ENCODE assay signal across 10 mouse cellular contexts in genomic region chr3:97799267-97799666, GRCm38 (mm10).
A peak's percentile ranks its signal among the peaks of the same experiment; 100 is the strongest.
DNase-seq lines count a peak whose midpoint lies in the region; ATAC-seq and TF ChIP-seq lines count a peak whose summit lies in the region.
"Had no signal": no experiment of that assay in that cellular context is flagged by ENCODE, and none has a peak within 500 bp of the region (broad histone marks: within the 10 kb centered on the region; RNA-seq: fewer than 3 reads in every experiment).

No protein-coding gene starts in this region.

- 58% methylated on average over 3 of the region's 3 CpGs for WGBS in intestine, postnatal 0 days
- 65% methylated on average over 3 of the region's 3 CpGs for WGBS in intestine, embryonic 16.5 days

- no peaks in the 10 kb centered on the region for H3K36me3 ChIP-seq in intestine, postnatal 0 days (ENCODE audit: control insufficient read depth, insufficient read depth)
- no peaks in the 10 kb centered on the region for H3K36me3 ChIP-seq in intestine, embryonic 16.5 days (ENCODE audit: control insufficient read depth, insufficient read depth, low read length)

- TF ChIP-seq CTCF in gastrocnemius, adult 2 months (IDR thresholded peaks at IDR 0.05), result peak; percentile 52
- peak; percentile 67 for TF ChIP-seq CTCF in intestine, postnatal 0 days (IDR thresholded peaks at IDR 0.05; ENCODE audit: low read depth)

- no peaks in the 10 kb centered on the region for H3K4me1 ChIP-seq in intestine, postnatal 0 days (replicated peaks; ENCODE audit: control insufficient read depth, insufficient read depth, low read length)
- no peaks in the 10 kb centered on the region; the same call in 1 of the 2 replicates for H3K4me1 ChIP-seq in intestine, embryonic 16.5 days (ENCODE audit: control insufficient read depth, insufficient read depth, low read length)

- peak overlapping the region; percentile 54 for H3K4me3 ChIP-seq in gastrocnemius, adult 2 months
- H3K4me3 ChIP-seq in intestine, postnatal 0 days (ENCODE audit: low read depth, low read length), result no peak overlapping the region
- H3K4me3 ChIP-seq in intestine, embryonic 16.5 days (ENCODE audit: low read length), result no peak overlapping the region

- no peak overlapping the region for H3K4me2 ChIP-seq in intestine, postnatal 0 days (replicated peaks; ENCODE audit: low read depth)
- H3K4me2 ChIP-seq in intestine, embryonic 16.5 days (ENCODE audit: low read depth, low read length), result no peak overlapping the region

- H3K27ac ChIP-seq in gastrocnemius, adult 2 months, result peak overlapping the region; percentile 94
- no peak overlapping the region for H3K27ac ChIP-seq in intestine, postnatal 0 days (ENCODE audit: low read depth, low read length)
- H3K27ac ChIP-seq in intestine, embryonic 16.5 days (ENCODE audit: low read length), result no peak overlapping the region

- intact Hi-C loops in gastrocnemius, adult 2 months (cut with DNase I), result no loop called here

- no peaks in the 10 kb centered on the region for H3K9me3 ChIP-seq in intestine, postnatal 0 days (ENCODE audit: control insufficient read depth)
- no peaks in the 10 kb centered on the region for H3K9me3 ChIP-seq in intestine, embryonic 16.5 days (ENCODE audit: control insufficient read depth, low read length)

- ATAC-seq in intestine, postnatal 0 days, result no peak
- no peak for ATAC-seq in intestine, embryonic 16.5 days

- DNase-seq in gastrocnemius, adult 2 months, result peak; percentile 48
- no peak for DNase-seq in gastrocnemius, adult 8-10 months (ENCODE audit: low spot score in 2 of 2)
- DNase-seq in thymus, postnatal 4 days, result peak; percentile 15
- no peak for DNase-seq in thymus, postnatal 36 days
- DNase-seq in testis, postnatal 10 days (ENCODE audit: low spot score), result no peak
- no peak for DNase-seq in spleen, postnatal 14 days (ENCODE audit: low spot score in 2 of 2)
- DNase-seq: cerebellum, adult 9-11 months; kidney, adult 2 months had no signal

- no peak overlapping the region for H3K9ac ChIP-seq in intestine, postnatal 0 days (ENCODE audit: low read depth, low read length)
- no peak overlapping the region for H3K9ac ChIP-seq in intestine, embryonic 16.5 days (ENCODE audit: low read depth, low read length)

- H3K27me3 ChIP-seq in intestine, postnatal 0 days (replicated peaks; ENCODE audit: control insufficient read depth, insufficient read depth, low read length), result no peaks in the 10 kb centered on the region
- no peaks in the 10 kb centered on the region for H3K27me3 ChIP-seq in intestine, embryonic 16.5 days (replicated peaks; ENCODE audit: control insufficient read depth, insufficient read depth, low read length)

Comparison
In these comparisons a context has a peak if more than half of its experiments do, and no peak if none do; other contexts are left out.
1. DNase-seq: peak in gastrocnemius, adult 2 months (single experiment) and thymus, postnatal 4 days (single experiment); none in gastrocnemius, adult 8-10 months (0 of 2), thymus, postnatal 36 days (0 of 2), testis, postnatal 10 days (single experiment) and spleen, postnatal 14 days (0 of 2).